Mouse (Mus musculus): ENCODE data around the gene 4932438H23Rik.

Gene 4932438H23Rik

DNA sequence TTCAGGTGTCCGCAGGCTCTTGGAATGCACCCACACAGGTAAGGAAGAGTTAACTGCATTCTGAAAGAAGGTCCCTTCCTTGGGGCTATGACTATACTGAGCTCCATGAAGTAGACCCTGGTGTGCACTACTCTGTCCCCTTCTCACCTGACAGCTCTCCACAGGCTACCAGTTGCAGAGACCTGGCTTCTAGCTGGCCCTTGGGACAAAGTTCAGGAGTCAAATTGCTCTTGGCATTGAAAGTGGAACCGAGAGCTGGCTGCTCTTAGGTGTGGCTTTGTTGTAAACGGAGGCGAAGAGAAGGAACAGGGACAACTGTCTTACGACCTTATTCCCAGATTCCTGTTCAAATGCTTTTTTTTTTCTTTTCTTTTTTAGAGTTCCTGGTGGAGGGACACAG, 39.8 kb downstream of the 4932438H23Rik start:
- DNase-seq, result no peak

DNA sequence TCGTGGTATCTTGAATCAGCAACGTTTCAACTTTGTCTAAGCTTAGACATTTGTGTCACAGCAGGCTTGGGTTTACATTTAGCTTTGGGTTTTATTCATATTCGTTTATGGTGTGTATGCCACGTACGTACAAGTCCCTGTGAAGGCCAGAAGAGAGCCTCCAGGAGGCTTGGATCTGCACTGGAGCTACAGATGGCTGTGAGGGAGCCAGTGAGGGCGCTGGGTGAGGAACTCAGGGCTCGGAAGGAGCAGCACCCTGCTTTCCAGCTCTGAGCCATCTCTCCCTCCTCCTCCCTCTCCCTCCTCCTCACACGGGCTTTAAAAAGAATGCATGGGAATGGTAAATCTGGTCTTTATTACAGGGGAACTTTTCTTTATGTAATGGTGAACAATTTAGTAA, 41.3 kb downstream of the 4932438H23Rik start:
- no peak for DNase-seq

DNA sequence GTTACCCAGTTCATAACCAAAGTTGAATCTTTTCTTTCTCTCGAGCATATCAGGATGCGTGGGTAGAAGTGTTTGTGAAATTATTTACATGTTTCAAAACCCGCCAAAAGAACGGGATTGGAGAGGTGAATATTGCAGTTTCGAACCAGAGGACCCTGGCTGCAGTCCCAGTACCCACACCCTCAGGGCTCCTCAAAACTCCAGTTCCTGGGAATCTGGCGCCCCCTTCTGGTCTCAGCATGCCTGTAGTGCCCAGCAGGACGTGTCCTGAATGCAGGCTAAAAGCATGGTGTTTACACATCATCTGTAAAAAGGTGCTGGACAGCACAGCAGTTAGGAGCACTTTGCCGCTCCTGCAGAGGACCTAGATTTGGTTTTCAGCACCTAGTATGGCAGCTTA, 49.4 kb downstream of the 4932438H23Rik start:
- peak; percentile 60 for DNase-seq

DNA sequence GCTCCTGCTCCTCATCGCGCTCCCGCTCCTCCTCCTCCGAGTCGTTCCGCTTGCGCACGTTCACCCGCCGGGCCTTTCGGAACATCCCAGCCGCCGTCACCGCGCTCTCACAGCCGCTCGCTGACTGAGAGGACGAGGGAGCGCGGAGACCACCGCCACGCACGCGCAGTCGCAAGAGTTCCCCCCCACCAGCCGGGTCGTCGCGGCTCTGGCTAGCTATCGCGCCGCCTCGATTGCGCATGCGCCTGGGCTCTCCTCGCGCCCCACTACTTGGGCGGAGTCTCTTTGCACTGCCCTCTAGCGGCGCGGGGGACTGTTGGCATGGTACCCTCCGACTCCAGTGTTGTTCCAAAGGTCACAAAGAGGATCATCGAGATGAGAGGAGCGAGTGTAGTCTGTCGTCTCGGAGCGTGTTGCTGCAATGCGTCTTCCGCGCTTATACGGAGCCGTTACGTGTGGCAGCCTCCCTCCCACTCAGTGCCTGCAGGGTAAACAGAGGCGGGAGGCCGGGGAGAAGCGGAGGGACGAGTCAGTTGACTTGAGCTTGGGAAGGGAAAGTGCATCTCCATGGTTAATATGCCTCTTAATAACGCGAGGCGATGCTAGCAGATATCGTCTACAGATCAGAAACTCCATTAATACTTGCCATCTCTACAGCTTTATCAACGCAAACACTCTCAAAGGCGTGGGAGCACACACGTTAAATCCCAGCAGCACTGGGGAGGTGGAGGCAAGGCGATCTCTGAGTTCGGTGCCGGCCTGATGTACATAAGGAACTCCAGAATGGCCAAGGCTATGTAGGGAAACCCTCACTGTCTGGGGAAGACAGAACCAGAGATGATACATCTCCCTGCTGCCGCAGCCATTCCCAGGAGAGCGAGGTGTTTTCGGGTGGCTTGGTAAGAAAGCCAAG, 50.4 kb downstream of the 4932438H23Rik start, which contains the start of gene Paxbp1:
Paxbp1 (minus strand) TSS at position 274 of the 913 bp plus-strand sequence.
- peak; percentile 99 for DNase-seq

DNA sequence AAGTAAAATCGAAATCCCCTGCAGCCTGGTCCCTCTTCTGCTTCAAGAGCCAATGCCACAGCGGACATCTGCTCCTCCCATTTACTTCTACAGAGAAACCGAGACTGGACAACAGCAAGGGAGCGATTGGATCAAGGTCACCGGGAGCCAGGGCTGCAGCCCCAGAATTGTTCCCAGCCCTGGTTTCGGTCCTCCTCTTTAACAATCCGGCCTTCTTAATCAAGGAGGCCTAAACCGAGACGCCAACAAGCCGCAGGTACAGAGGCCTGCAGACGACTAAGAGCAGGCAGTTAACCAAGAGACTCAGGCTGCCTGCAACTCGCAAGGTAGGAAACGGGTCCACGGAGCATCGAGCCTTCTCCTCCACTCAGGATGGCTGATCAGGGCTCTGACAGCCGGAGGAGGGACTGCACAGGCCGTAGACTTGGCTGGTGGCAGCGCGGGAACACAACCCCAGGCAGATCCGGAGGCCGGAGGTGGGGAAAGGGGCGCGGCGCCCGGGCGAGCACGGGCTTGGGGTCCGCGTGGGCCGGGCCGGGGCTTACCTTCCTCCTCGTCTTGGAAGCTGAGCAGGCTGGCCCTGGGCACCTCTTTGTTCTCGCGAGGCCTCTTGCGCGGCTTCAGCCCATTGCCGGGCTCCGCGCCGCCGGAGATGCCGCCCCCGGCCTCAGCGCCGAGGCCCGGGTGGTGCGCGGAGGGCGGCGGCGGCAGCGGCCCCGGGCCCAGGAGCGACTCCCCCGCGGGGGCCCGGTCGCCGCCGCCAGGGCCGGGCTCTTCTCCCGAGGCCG, 51.3 kb downstream of the 4932438H23Rik start:
- peak; percentile 67 for DNase-seq

DNA sequence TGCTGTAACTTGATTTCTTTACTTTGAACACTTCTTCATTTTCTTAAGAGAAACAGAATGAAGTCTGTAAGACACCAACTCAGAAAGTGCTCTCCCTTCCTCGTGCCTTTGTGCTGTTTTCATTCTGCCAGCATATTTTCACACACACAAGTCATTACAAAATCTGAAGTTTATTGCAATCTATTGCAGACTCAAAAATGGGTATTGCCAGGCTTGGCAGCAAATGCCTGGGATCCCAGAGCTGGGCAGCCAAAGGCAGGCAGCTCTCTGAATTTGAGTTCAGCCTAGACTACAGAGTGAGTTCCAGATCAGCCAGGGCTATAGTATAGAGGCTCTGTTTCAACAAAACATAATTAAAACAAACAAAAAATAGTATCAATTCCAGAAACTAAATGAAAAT, 52.3 kb downstream of the 4932438H23Rik start:
- DNase-seq, result no peak

DNA sequence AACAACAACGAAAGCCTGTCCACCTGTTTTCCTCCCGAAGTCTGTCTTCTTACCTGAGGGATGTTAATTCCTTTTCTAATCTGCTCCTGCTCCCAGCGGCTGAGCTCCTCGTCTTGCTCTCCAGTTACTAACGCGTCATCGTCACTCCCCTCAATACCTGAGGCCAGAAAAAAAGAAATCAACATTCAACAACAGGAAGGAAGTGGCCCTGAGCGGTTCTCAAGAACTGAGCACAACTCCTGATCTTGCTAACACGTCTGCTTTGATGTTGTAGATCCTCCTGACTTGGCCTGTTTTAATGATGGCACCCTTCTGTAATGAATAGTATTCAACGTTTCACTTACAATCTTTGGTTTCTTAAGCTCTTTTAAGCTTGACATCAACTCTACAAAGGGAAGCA, 59.1 kb downstream of the 4932438H23Rik start:
- DNase-seq, result no peak

DNA sequence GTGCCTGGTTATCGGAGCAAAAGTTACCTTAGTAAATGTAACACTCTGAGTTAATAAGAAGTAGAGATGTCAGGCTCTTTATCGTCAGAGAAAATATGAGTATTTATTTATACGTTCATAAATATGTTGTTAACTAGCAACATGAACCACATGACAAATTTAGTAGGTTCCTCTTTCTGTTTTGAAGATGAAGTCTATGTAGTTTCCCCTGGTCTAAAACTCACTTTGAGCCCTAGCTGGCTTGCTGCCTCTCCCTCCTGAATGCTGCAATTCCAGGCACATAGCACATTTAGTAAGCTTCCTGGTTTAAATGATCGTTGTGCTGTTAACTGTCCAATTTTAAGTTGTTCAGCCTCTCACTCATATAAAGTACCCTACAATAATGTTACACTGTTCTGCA, 64.2 kb downstream of the 4932438H23Rik start:
- no peak for DNase-seq

DNA sequence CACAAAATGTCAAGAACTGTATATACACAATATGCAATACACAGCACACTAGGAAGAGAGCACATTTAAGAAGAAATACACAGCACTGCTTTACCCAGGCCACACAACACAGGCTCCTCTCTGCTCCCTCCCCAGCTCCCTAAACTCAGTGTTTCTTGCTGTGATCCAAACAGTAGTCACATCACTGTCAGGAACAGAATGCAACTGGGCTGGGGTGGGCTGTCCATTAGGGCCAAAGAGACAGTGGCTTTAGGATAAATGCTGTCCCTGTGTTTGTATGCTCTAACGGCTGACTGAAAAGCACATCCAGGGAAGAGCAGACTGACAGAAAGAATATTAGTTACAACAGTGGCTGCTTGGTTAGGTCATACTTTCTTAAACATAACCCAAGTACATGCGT, 65.0 kb downstream of the 4932438H23Rik start:
- no peak for DNase-seq

DNA sequence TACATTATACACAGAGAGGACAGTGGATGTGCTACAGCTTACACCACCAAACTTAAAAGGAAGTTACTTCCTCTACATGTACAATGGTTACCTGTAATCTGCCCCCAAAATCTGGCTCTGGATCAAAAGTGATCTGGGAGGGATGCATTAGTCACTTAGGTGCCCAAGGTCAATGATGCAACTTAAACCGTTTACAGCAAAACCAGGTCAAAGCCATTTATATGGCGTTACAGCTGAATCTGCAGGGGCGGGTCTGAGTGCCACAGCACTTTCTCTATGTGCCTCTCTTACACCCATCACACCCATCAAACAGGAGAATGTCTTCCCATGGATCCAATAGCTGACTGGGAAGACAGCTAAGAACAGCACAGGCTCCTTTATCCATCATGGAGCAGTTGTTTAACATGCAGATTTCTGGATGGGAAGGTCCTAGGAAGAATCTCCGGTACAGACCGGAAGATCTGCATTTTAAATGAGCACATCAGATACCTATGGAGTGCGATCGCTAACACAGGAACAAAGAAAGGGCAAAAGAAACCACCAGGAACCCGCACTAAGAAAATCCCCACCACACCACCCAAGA, 65.7 kb downstream of the 4932438H23Rik start:
- no peak for DNase-seq

DNA sequence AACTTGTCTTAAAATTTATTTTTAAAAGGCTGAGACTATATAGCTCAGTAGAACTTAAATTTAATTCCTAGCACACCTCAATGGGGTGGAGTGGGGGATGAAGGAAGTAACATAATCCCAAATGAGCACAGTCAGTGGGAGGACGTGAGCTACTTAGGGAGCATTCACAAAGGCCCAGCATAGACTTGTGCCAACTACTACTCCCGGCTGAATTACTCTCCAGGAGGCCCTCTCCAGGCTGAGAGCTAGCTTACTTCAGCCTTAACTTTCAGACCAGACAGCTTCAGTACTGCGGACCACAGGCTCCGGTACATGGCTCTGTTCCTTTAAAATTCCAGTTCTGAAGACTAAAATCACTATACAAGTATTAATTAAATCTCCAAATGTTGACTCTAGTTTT, 68.6 kb downstream of the 4932438H23Rik start:
- DNase-seq, result no peak

DNA sequence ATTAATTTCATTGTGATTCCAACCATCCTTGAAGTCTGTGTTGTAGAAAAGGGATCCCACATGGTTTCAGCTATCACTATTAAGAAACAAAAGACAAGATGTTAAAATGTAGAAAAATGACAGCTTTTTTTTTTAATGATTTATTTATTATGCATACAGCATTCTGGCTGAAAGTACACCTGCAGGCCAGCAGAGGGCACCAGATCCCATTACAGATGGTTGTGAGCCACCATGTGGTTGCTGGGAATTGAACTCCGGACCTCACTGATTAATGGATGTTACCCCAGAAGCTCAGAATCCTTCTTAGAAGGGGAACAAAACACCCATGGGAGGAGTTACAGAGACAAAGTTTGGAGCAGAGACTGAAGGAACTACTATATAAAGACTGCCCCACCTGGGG, 71.5 kb downstream of the 4932438H23Rik start:
- no peak for DNase-seq

DNA sequence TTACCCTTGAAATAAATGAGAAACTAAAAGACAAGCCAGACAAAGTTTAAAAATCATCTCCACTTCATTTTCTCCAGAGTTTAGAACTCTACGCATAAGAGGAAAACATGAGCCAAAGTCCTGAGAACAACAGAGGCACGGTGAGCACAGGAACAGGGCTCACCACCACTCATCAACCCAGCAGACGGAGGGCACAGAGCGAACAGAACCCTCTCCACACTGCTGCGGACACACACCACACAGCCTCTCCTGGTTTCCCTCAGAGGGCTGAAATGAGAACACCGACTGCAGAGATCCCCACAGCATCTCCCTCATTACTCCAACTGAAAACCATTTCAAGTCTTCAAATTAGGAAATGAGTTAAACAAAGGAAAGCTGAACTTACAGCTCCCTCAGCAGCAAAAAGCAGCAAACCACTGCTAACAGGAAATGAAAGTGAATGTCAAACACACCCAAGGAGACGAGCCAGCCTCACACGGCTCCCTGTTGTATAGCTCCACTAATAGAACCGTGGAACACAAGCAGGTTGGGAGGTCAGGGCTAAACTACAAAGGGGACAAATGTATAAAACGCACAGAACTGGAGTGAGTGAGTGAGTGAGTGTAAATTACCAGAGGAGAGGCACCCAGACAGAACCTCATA, 74.0 kb downstream of the 4932438H23Rik start:
- no peak for DNase-seq

DNA sequence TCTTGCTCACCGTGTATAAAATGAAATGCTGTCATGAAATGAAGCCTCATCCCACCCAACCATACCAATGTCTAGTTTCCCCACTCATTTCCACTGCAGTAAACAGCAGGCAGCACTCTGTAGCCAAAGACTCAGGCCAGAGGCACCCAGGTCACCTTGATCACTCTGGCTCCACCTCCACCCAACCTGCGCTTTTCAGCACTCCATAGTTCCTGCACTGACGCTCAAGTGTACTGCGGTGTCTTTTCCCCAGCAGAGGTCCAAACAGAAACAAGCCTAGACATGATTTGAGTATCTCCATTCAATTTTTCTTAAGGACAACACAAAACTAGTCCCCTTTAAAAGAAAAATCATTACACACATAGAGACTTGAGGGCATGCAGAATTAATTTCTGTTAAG, 75.4 kb downstream of the 4932438H23Rik start:
- DNase-seq, result no peak

DNA sequence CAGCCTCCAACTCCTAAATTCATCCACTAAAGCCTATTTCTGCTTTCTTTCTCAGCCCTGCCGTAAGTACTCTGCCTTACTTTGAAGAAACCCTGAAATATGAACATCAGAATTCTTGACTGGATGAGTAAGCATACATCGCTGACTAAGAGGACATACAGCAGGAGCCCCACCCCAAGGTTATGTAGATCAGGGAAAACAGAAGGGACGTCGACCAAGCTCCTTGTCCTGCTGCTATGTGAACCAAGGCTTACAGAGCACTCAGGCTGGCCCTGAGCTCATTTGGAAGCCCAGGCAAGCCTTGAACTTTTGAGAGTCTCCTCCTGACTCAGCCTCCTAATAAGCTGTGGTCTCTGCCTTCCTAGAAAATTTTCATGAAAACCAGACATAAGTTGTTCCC, 79.2 kb downstream of the 4932438H23Rik start:
- no peak for DNase-seq

DNA sequence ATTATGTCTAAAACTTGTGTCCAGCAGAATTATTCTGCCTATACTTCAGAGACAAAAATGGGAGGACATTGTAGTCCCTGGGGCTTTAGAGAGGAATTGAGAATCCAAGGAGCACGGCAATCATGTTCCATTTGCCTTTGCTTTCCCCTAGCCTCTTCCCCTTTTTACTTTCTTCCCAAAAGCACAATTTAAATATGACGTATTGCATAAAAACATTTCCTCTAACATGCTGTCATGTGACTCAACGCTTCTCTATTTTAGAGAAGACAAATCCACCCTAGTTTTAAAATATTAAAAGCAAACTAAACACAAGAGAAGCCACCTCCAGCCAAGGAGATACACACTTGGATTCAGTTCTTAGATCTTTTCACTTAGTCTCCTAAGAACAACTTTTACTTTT, 83.1 kb downstream of the 4932438H23Rik start:
- DNase-seq, result no peak

DNA sequence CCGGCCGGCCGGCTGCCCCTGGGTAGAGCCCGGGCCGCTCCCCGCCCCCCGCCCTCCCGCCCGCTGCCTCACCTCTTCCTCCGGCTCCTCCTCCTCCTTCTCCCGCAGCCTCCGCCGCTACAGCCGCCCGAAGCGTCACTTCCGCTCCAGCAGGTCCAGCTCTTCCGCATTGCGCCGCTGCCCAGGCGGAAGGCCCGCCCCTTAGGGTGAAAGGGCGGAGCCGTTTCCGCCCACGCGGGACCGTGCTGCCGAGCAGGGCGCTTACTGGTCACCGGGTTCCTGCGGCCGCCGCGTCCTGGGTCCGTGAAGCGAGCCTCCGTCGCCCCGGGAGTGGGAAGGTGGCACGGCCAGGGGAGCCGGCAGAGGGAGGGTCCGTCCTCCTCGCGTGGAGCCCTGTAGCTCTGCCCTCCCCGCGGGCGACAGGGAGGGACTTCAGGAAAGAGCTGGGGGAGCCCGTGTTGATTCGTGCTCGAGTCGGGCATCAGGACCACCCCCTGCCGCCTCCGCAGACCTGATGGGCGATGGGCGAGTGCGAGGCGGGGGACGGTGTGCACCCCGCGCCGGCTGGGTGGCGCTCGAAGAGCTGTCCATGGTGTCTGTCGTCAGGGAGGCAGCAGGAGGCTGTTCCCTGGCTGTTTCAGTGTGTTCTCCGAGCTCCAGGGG, 83.8 kb downstream of the 4932438H23Rik start, which contains the start of gene Synj1:
Synj1 (minus strand) TSS at position 288 of the 663 bp plus-strand sequence.
- DNase-seq, result peak; percentile 96

DNA sequence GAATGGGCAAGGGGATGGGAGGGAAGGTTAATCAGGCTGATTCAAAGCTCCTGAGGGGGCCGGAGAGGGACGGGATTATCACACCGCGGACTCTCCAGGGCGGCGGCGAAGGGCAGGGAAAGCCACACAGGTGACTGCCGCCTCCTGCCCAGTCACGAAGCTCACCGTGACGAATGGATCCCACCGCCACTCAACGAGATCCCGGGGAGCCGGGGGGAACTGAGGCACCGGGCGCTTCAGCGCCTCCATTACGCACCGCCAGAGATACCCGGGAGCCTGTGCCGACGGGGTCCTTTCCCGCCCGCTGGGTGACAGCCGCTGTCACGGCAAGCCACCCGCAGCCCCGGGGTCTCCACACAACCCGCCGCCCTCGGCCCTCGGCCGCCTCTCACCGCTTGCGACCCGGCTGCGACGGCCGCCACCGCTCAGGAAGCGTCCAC, 84.3 kb downstream of the 4932438H23Rik start:
- DNase-seq, result no peak

DNA sequence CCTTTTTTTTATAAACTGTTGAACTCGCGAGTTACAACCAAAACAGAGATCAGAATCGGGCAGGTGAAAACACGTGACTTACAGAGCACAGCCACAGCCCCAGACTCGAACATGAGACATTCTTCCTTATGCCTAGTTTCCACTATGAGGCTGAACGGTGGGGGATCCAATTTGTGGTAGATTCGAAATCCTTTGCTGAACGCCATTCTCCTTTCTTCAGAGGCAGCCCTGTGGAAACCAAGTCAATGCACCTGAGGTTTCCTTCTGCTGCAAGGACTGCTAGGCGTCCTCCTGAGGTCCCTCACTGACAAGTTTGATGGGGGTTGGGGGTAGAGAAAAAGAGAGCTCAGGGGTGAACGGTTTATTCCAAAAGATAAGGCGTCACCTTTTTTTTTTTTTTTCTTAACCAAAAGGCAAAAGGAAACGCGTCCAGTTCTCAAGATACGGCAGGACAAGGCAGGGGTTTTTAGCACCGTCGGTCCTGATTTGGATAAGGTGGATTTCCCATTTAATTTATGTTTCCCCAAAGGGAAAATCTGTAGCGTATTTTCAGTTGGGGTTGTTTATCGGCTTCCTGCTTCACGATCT, 84.9 kb downstream of the 4932438H23Rik start:
- DNase-seq, result peak; percentile 38

DNA sequence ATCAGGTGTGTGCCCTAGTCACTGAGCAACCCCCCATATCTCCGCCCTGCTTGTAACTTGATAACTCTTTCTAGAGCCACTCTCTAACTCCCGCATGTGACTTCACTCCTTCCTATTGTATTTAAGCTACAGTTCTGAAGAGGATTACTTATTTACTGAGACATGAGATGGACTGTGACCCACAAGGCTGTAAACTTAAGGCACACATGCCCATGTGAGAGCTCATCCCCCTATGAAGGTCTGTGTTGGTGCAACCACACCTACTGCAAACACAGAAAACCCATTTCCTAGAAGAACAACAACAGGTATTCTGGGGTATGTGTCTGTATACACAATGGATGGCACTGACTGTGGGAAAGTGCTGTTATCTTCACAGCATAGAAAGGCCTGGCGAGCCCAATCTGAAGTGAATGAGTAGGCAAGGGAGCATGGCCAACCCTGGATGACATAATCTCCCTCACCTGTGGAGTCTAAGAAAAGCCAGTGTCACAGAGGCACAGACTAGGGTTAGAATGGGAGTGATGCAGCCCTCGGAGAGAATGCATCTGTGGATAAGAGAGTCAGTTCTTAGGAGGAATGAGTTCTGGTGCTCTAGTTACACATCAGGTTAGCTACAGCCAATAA, 89.9 kb downstream of the 4932438H23Rik start:
- no peak for DNase-seq

Data from cerebellum, adult 9-11 months (tissue).